Mouse (Mus musculus): ENCODE measurements around the gene Pex11g.

The Pex11g gene

GRCm38 (mm10) chr8:3482240-3482740 is 14.8 kb upstream of the Pex11g start:
- in situ Hi-C loops (cut with MboI; ENCODE audit: low sequenced_read_pairs), result no loop called here

GRCm38 (mm10) chr8:3481605-3482004 is 14.1 kb upstream of the Pex11g start:
- in situ Hi-C loops (cut with MboI; ENCODE audit: low sequenced_read_pairs), result no loop called here

- in situ Hi-C loops (cut with MboI; ENCODE audit: low sequenced_read_pairs), result no loop called here
Measured at GRCm38 (mm10) chr8:3480221-3480785, 12.8 kb upstream of the Pex11g start.

- in situ Hi-C loops (cut with MboI; ENCODE audit: low sequenced_read_pairs), result no loop called here
Measured at GRCm38 (mm10) chr8:3475715-3476429, 8.4 kb upstream of the Pex11g start.

GRCm38 (mm10) chr8:3470562-3470961 is 3.1 kb upstream of the Pex11g start, which contains the start of gene Tex45:
Gene Tex45, plus strand, starts transcription at chr8:3470862.
- in situ Hi-C loops (cut with MboI; ENCODE audit: low sequenced_read_pairs), result no loop called here

GRCm38 (mm10) chr8:3468838-3469237 is 1.4 kb upstream of the Pex11g start:
- in situ Hi-C loops (cut with MboI; ENCODE audit: low sequenced_read_pairs), result no loop called here

GRCm38 (mm10) chr8:3467886-3468545 is 536 bp upstream of the Pex11g start:
- in situ Hi-C loops (cut with MboI; ENCODE audit: low sequenced_read_pairs), result no loop called here

- in situ Hi-C loops (cut with MboI; ENCODE audit: low sequenced_read_pairs), result no loop called here
Measured at GRCm38 (mm10) chr8:3464309-3464708, 3.2 kb downstream of the Pex11g start.

GRCm38 (mm10) chr8:3463248-3463647 is 4.2 kb downstream of the Pex11g start:
- in situ Hi-C loops (cut with MboI; ENCODE audit: low sequenced_read_pairs), result no loop called here

GRCm38 (mm10) chr8:3451992-3452391 is 15.5 kb downstream of the Pex11g start:
- in situ Hi-C loops (cut with MboI; ENCODE audit: low sequenced_read_pairs), result no loop called here

GRCm38 (mm10) chr8:3450670-3451069 is 16.8 kb downstream of the Pex11g start:
- in situ Hi-C loops (cut with MboI; ENCODE audit: low sequenced_read_pairs), result no loop called here

- in situ Hi-C loops (cut with MboI; ENCODE audit: low sequenced_read_pairs), result no loop called here
Measured at GRCm38 (mm10) chr8:3449226-3449625, 18.3 kb downstream of the Pex11g start.

- in situ Hi-C loops (cut with MboI; ENCODE audit: low sequenced_read_pairs), result no loop called here
Measured at GRCm38 (mm10) chr8:3439510-3439909, 28.0 kb downstream of the Pex11g start.

- in situ Hi-C loops (cut with MboI; ENCODE audit: low sequenced_read_pairs), result no loop called here
Measured at GRCm38 (mm10) chr8:3436492-3436891, 31.0 kb downstream of the Pex11g start.

- in situ Hi-C loops (cut with MboI; ENCODE audit: low sequenced_read_pairs), result no loop called here
Measured at GRCm38 (mm10) chr8:3431113-3431512, 36.4 kb downstream of the Pex11g start.

- in situ Hi-C loops (cut with MboI; ENCODE audit: low sequenced_read_pairs), result no loop called here
Measured at GRCm38 (mm10) chr8:3429966-3430365, 37.5 kb downstream of the Pex11g start.

- in situ Hi-C loops (cut with MboI; ENCODE audit: low sequenced_read_pairs), result no loop called here
Measured at GRCm38 (mm10) chr8:3428426-3428825, 39.1 kb downstream of the Pex11g start.

- in situ Hi-C loops (cut with MboI; ENCODE audit: low sequenced_read_pairs), result no loop called here
Measured at GRCm38 (mm10) chr8:3426211-3426610, 41.3 kb downstream of the Pex11g start.

- in situ Hi-C loops (cut with MboI; ENCODE audit: low sequenced_read_pairs), result no loop called here
Measured at GRCm38 (mm10) chr8:3425217-3425616, 42.3 kb downstream of the Pex11g start.

GRCm38 (mm10) chr8:3421507-3421906 is 46.0 kb downstream of the Pex11g start:
- in situ Hi-C loops (cut with MboI; ENCODE audit: low sequenced_read_pairs), result no loop called here

GRCm38 (mm10) chr8:3420105-3420706 is 47.3 kb downstream of the Pex11g start:
- in situ Hi-C loops (cut with MboI; ENCODE audit: low sequenced_read_pairs), result no loop called here

Data from CH12F3 (cell line).